Mouse (Mus musculus) stomach, postnatal 0 days (tissue): Measurements from ENCODE around the gene Ythdc1. TPM values are rescaled to one million over a fixed set of nuclear protein-coding genes. Genes with fewer than 3 reads are reported as not detected.

Experiments used
- ATAC-seq: fragments of 200-750 bp; cut with Nextera tagmentation; 2 replicates; pipeline ENCODE4 v1.8.0; 2017; ENCODE audit not compliant: low FRiP score, low TSS enrichment
- DNase-seq: peaks from one replicate; pipeline ENCODE4 v3.0.0-alpha.2; 2016; ENCODE audit warnings: low spot score
- H3K27ac ChIP-seq: fragments of 300-500 bp; sonication (generic); replicated peaks from 2 replicates; pipeline ENCODE4 v1.5.1; 2014; ENCODE audit warnings: mild to moderate bottlenecking, control low read depth
- H3K27me3 ChIP-seq: fragments of 300-500 bp; sonication (generic); 2 replicates; pipeline ENCODE4 v1.6.1; 2014; ENCODE audit warnings: low read length; ENCODE audit not compliant: control insufficient read depth, insufficient read depth
- H3K36me3 ChIP-seq: fragments of 300-500 bp; sonication (generic); 2 replicates; pipeline ENCODE4 v1.6.1; 2014; ENCODE audit warnings: low read length, mixed read lengths; ENCODE audit not compliant: control insufficient read depth, insufficient read depth
- H3K4me1 ChIP-seq: fragments of 300-500 bp; sonication (generic); replicated peaks from 2 replicates; pipeline ENCODE4 v1.6.1; 2014; ENCODE audit warnings: antibody characterized with exemption; ENCODE audit not compliant: control insufficient read depth, insufficient read depth
- H3K4me2 ChIP-seq: fragments of 300-500 bp; sonication (generic); replicated peaks from 2 replicates; pipeline ENCODE4 v1.6.1; 2014; ENCODE audit warnings: low read depth, mild to moderate bottlenecking, control low read depth, moderate library complexity
- H3K4me3 ChIP-seq: fragments of 300-500 bp; sonication (generic); 2 replicates; pipeline ENCODE4 v1.5.1; 2014; ENCODE audit warnings: low read depth, low read length, control low read depth
- H3K9ac ChIP-seq: fragments of 300-500 bp; sonication (generic); 2 replicates; pipeline ENCODE4 v1.6.1; 2014; ENCODE audit warnings: mild to moderate bottlenecking, low read length, control low read depth, mixed read lengths
- H3K9me3 ChIP-seq: fragments of 300-500 bp; sonication (generic); 2 replicates; pipeline ENCODE4 v1.6.1; 2016; ENCODE audit warnings: low read length; ENCODE audit not compliant: control insufficient read depth
- CTCF ChIP-seq: IDR thresholded peaks from 2 replicates; pipeline ENCODE4 v1.5.1; 2016; ENCODE audit warnings: antibody characterized with exemption, low read depth, mild to moderate bottlenecking, moderate library complexity
- EP300 ChIP-seq: optimal IDR thresholded peaks from 2 replicates; pipeline ENCODE3; 2016; ENCODE audit warnings: antibody characterized with exemption
- WGBS: fragments of 180-500 bp; shearing (Covaris S2); extraction: QIAGEN DNeasy Blood & Tissue Kit; methylation state at CpG from one replicate; pipeline ENCODE4 v1.1.7; 2014; 5-methylcytosine and 5-hydroxymethylcytosine counted together
- polyA plus RNA-seq: library from polyadenylated mRNA; unstranded; fragments of >200 nt; fragmentation: Nextera tagmentation; extraction: Ambion mirVana; gene quantifications from 2 replicates; pipeline ENCODE4 v1.2.1, GENCODE M21; 2015

Ythdc1 gene
- polyA plus RNA-seq, result 17.8 and 18.4 TPM in 2 replicates

- H3K4me2 ChIP-seq, result peak within 1 kb of the TSS; percentile 64
- no peak for TF ChIP-seq EP300
- TF ChIP-seq CTCF, result peak; percentile 37; the same call in 1 of the 2 replicates
- H3K9ac ChIP-seq, result peak within 1 kb of the TSS; percentile 99
- peak within 1 kb of the TSS; percentile 100 for H3K27ac ChIP-seq
- H3K36me3 ChIP-seq, result no peaks in the 10 kb centered on the region
- peak; percentile 99 for ATAC-seq
- under 1% methylated on average over 84 of the region's 111 CpGs for WGBS
- peak; percentile 99 for DNase-seq
- no peaks in the 10 kb centered on the region for H3K27me3 ChIP-seq
- peak within 1 kb of the TSS; percentile 100 for H3K4me3 ChIP-seq
- H3K4me1 ChIP-seq, result 0 out of 2 replicates have a peak, but pooled peaks cover 3% of the 10 kb centered on the region
- H3K9me3 ChIP-seq, result no peaks in the 10 kb centered on the region
Observed at GRCm38 (mm10) chr5:86803962-86804940, at the start of gene Ythdc1. Ythdc1 (plus strand) TSS chr5:86804221.

- WGBS, result 20% methylated on average over 3 of the region's 3 CpGs
- Histone ChIP-seq H3K27ac (no peak overlapping the region), H3K9ac (no peak overlapping the region), H3K27me3 (no peaks in the 10 kb centered on the region), H3K4me2 (no peak overlapping the region), H3K4me1 (no peaks in the 10 kb centered on the region), H3K4me3 (no peak overlapping the region), H3K36me3 (no peaks in the 10 kb centered on the region), H3K9me3 (no peaks in the 10 kb centered on the region)
- ATAC-seq (no peak), DNase-seq (no peak)
- TF ChIP-seq CTCF, result no peak
- no peak for TF ChIP-seq EP300
Observed at GRCm38 (mm10) chr5:86769015-86769658, 34.9 kb upstream of the Ythdc1 start.

- TF ChIP-seq EP300, result no peak
- TF ChIP-seq CTCF, result peak; percentile 59
- Histone ChIP-seq H3K9me3 (no peaks in the 10 kb centered on the region), H3K27ac (no peak overlapping the region), H3K4me2 (no peak overlapping the region), H3K4me1 (no peaks in the 10 kb centered on the region), H3K36me3 (no peaks in the 10 kb centered on the region), H3K9ac (no peak overlapping the region), H3K27me3 (no peaks in the 10 kb centered on the region), H3K4me3 (no peak overlapping the region)
- no peak for DNase-seq
- ATAC-seq, result no peak
Observed at GRCm38 (mm10) chr5:86771010-86771409, 33.0 kb upstream of the Ythdc1 start.

- Histone ChIP-seq H3K36me3 (no peaks in the 10 kb centered on the region), H3K4me2 (no peak overlapping the region), H3K9me3 (no peaks in the 10 kb centered on the region), H3K27me3 (no peaks in the 10 kb centered on the region), H3K4me1 (no peaks in the 10 kb centered on the region), H3K4me3 (no peak overlapping the region), H3K9ac (no peak overlapping the region), H3K27ac (no peak overlapping the region)
- ATAC-seq (no peak), DNase-seq (no peak)
- 76% methylated on average over 5 of the region's 5 CpGs for WGBS
- TF ChIP-seq CTCF (no peak), EP300 (no peak)
Observed at GRCm38 (mm10) chr5:86776941-86777340, 27.1 kb upstream of the Ythdc1 start.

GRCm38 (mm10) chr5:86778471-86778870, 25.6 kb upstream of the Ythdc1 start:
- Histone ChIP-seq H3K27me3 (no peaks in the 10 kb centered on the region), H3K4me3 (no peak overlapping the region), H3K36me3 (no peaks in the 10 kb centered on the region), H3K4me2 (no peak overlapping the region), H3K27ac (no peak overlapping the region), H3K4me1 (no peaks in the 10 kb centered on the region), H3K9ac (no peak overlapping the region), H3K9me3 (no peaks in the 10 kb centered on the region)
- 13% methylated on average over 1 of the region's 1 CpGs for WGBS
- ATAC-seq, result no peak
- no peak for DNase-seq
- TF ChIP-seq EP300 (no peak), CTCF (no peak)
